Mouse (Mus musculus): ENCODE results near the gene Ghdc. TPM values are rescaled to one million over a fixed set of nuclear protein-coding genes. Genes with fewer than 3 reads are reported as not detected.

Gene Ghdc
- total and polyA plus RNA-seq, 3 experiments = 5.7 to 9.2 TPM; not detected in 1

DNA sequence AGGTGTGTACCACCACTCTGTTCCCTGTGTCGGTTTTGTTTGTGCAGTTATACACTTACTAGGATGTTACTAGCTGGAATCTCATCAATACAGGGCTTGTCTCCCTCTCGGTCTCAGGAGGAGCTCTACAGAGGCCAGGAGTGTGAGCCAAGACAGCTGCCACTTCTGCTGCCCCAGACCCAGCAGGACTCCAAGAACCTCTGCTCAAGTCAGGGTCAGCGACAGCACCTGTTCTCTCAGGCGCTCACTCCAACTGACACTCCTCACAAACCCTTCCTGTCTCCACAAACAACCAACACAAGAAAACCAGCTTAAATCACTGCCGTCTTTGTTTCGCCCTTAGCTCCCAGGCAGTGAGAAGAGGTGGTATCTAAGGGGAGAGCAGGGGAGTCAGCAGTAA lies 42.2 kb downstream of the Ghdc start:
- Histone ChIP-seq H3K9ac (ENCODE audit: control insufficient read depth, low read depth, low read length, poor library complexity, severe bottlenecking) (no peak overlapping the region), H3K36me3 (ENCODE audit: control insufficient read depth in 1 of 2, insufficient read depth in 2 of 2, low read length in 2 of 2) (peaks cover 22 to 58% of the 10 kb centered on the region in 2 experiments), H3K79me2 (ENCODE audit: control insufficient read depth, insufficient read depth, low read length, poor library complexity) (peaks cover 82% of the 10 kb centered on the region), H3K4me1 (ENCODE audit: control insufficient read depth in 1 of 2, insufficient read depth in 2 of 2, low read length in 2 of 2) (peaks cover 20 to 37% of the 10 kb centered on the region in 2 experiments), H3K27me3 (ENCODE audit: control insufficient read depth in 1 of 2, insufficient read depth in 2 of 2, low read length in 2 of 2) (no peaks in the 10 kb centered on the region), H3K27ac (ENCODE audit: control insufficient read depth, low read depth, low read length) (no peak overlapping the region), H3K9me3 (replicated peaks; ENCODE audit: insufficient read depth, low read length) (no peaks in the 10 kb centered on the region), H3K4me3 (ENCODE audit: control insufficient read depth in 1 of 2, insufficient read depth in 1 of 2, low read depth in 2 of 2, low read length in 2 of 2) (no peak overlapping the region)
- TF ChIP-seq TCF12 (IDR thresholded peaks at IDR 0.05; ENCODE audit: low read depth, low read length) (no peak), ZC3H11A (IDR thresholded peaks at IDR 0.05; ENCODE audit: low read depth, low read length) (no peak), MYB (IDR thresholded peaks at IDR 0.05; ENCODE audit: low read depth, low read length) (no peak), MAZ (IDR thresholded peaks at IDR 0.05; ENCODE audit: low read depth, low read length) (no peak), POLR2A (IDR thresholded peaks at IDR 0.05; ENCODE audit: control insufficient read depth in 1 of 2, insufficient read depth in 1 of 2, low read depth in 1 of 2, low read length in 2 of 2, poor library complexity in 1 of 2) (no peak), E2F4 (IDR thresholded peaks at IDR 0.05; ENCODE audit: borderline replicate concordance, low read depth, low read length) (no peak), CHD2 (IDR thresholded peaks at IDR 0.05; ENCODE audit: low read length) (no peak), RCOR1 (IDR thresholded peaks at IDR 0.05; ENCODE audit: low read depth, low read length) (no peak), USF1 (IDR thresholded peaks at IDR 0.05; ENCODE audit: low read depth, low read length) (no peak), USF2 (IDR thresholded peaks at IDR 0.05; ENCODE audit: borderline replicate concordance in 1 of 2, insufficient read depth in 1 of 2, low read depth in 1 of 2, low read length in 2 of 2) (no peak)
- DNase-seq (ENCODE audit: low read depth, low spot score) = no peak

DNA sequence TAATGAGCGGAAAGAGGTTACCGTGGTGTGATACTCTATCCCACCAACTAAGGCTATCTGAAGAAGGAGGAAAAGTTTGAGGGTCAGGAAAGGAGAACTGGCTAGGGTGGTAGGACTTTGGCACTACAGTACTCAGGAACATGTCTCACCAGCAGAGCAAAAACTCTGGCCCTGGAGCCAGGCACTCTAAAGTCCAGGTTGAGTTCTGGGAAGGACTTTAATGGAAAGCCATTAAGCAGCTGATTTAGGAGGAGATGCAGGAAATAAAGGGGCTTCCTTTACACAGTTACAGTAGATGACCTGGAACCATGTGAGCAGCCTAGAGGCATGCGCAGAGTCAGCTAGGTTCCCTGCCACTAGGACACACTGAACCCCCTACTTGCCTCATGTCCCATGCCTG lies 43.6 kb downstream of the Ghdc start:
- Histone ChIP-seq H3K4me1 (ENCODE audit: control insufficient read depth in 1 of 2, insufficient read depth in 2 of 2, low read length in 2 of 2) (peaks cover 31 to 42% of the 10 kb centered on the region in 2 experiments), H3K9me3 (replicated peaks; ENCODE audit: insufficient read depth, low read length) (no peaks in the 10 kb centered on the region), H3K9ac (ENCODE audit: control insufficient read depth, low read depth, low read length, poor library complexity, severe bottlenecking) (no peak overlapping the region), H3K4me3 (ENCODE audit: control insufficient read depth in 1 of 2, insufficient read depth in 1 of 2, low read depth in 2 of 2, low read length in 2 of 2) (no peak overlapping the region), H3K79me2 (ENCODE audit: control insufficient read depth, insufficient read depth, low read length, poor library complexity) (peaks cover 77% of the 10 kb centered on the region), H3K27me3 (ENCODE audit: control insufficient read depth in 1 of 2, insufficient read depth in 2 of 2, low read length in 2 of 2) (no peaks in the 10 kb centered on the region), H3K27ac (ENCODE audit: control insufficient read depth, low read depth, low read length) (no peak overlapping the region; the same call in 1 of the 2 replicates), H3K36me3 (ENCODE audit: control insufficient read depth in 1 of 2, insufficient read depth in 2 of 2, low read length in 2 of 2) (peaks cover 15 to 62% of the 10 kb centered on the region in 2 experiments)
- DNase-seq (ENCODE audit: low read depth, low spot score) = no peak
- TF ChIP-seq JUND (IDR thresholded peaks at IDR 0.05; ENCODE audit: low read depth, low read length) = no peak
- TF ChIP-seq MYB (IDR thresholded peaks at IDR 0.05; ENCODE audit: low read depth, low read length) = no peak
- no peak for TF ChIP-seq MAX (IDR thresholded peaks at IDR 0.05; ENCODE audit: low read length)
- no peak for TF ChIP-seq RCOR1 (IDR thresholded peaks at IDR 0.05; ENCODE audit: low read depth, low read length)
- TF ChIP-seq CTCF (IDR thresholded peaks at IDR 0.05 in 2 of 3, conservative IDR thresholded peaks at IDR 0.05 in 1 of 3; ENCODE audit: control insufficient read depth in 1 of 3, insufficient read depth in 1 of 3, low read depth in 2 of 3, low read length in 3 of 3, poor library complexity in 1 of 3, severe bottlenecking in 1 of 3) = no peak
- TF ChIP-seq TBP (IDR thresholded peaks at IDR 0.05; ENCODE audit: low read depth, low read length) = no peak
- no peak for TF ChIP-seq E2F4 (IDR thresholded peaks at IDR 0.05; ENCODE audit: borderline replicate concordance, low read depth, low read length)
- no peak for TF ChIP-seq MYC (IDR thresholded peaks at IDR 0.05; ENCODE audit: low read depth, low read length)
- no peak for TF ChIP-seq MXI1 (IDR thresholded peaks at IDR 0.05; ENCODE audit: low read depth, low read length)
- TF ChIP-seq POLR2AphosphoS2 (IDR thresholded peaks at IDR 0.05; ENCODE audit: low read length) = no peak
- no peak for TF ChIP-seq MAFK (IDR thresholded peaks at IDR 0.05; ENCODE audit: borderline replicate concordance, low read depth, low read length)
- no peak for TF ChIP-seq UBTF (IDR thresholded peaks at IDR 0.05; ENCODE audit: borderline replicate concordance, insufficient read depth, low read depth, low read length)
- no peak for TF ChIP-seq NELFE (IDR thresholded peaks at IDR 0.05; ENCODE audit: low read depth, low read length)
- TF ChIP-seq HCFC1 (IDR thresholded peaks at IDR 0.05; ENCODE audit: low read depth, low read length) = no peak
- TF ChIP-seq ZNF384 (IDR thresholded peaks at IDR 0.05; ENCODE audit: low read depth, low read length) = no peak

All from MEL (cell line).